Mouse (Mus musculus): ENCODE results near the gene Plxna4. TPM values are rescaled to one million over a fixed set of nuclear protein-coding genes. Genes with fewer than 3 reads are reported as not detected.

Gene Plxna4
- polyA plus RNA-seq, 1 experiment from 2014 or later, result 1.2 TPM

DNA sequence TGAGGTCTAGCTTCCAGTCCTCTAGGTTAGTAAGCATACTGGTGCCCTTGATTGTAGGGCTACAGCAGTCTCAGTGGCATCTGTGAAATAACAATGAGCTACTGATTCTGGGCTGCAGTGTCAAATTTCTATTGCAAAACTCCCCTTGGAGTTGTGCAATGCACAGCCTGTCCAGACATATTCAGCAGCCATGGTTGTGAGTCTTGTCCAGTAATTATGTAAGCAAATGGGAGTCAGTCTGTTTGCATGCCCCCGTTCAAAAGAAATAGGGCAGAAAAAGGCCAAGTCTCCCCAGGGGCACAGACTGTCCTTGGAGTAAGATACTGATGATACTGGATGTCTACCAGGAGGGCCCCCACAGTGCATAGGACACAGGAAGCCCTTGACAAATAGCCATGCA is 420.3 kb downstream of the Plxna4 start:
- Histone ChIP-seq H3K4me3 (ENCODE audit: low read length) (no peak overlapping the region), H3K27me3 (ENCODE audit: insufficient read depth, low read length) (no peaks in the 10 kb centered on the region), H3K36me3 (ENCODE audit: insufficient read depth, low read length) (no peaks in the 10 kb centered on the region), H3K4me2 (replicated peaks; ENCODE audit: low read depth, low read length) (no peak overlapping the region), H3K27ac (ENCODE audit: low read length) (no peak overlapping the region), H3K9ac (replicated peaks; ENCODE audit: low read length) (no peak overlapping the region), H3K9me3 (ENCODE audit: low read length) (no peaks in the 10 kb centered on the region), H3K4me1 (ENCODE audit: insufficient read depth, low read length) (no peaks in the 10 kb centered on the region)
- WGBS, result 49% methylated on average over 1 of the region's 1 CpGs
- ATAC-seq (ENCODE audit: low FRiP score, low TSS enrichment), result no peak

DNA sequence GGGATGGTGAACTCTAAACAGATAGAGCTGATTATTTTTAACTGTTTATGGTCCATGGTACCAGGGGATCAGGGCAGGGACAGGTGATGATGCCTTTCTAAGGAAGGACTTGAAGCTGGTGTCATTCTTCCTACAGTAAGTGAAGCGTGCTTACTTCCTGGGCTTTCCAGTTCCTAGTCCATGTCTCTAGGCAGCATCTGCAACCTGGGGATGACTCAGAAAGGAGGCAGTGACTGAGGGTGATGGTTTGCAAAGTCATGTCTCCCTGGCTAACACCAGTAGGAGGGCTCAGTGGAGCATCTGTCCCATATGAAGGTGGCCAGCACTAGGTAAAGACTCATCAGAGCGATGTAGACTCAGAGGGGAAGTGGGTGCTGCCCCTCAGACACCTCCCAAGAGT is 427.6 kb downstream of the Plxna4 start:
- no peak overlapping the region for H3K4me3 ChIP-seq (ENCODE audit: low read length)
- no peaks in the 10 kb centered on the region for H3K9me3 ChIP-seq (ENCODE audit: low read length)
- H3K4me1 ChIP-seq (ENCODE audit: insufficient read depth, low read length), result no peaks in the 10 kb centered on the region
- no peaks in the 10 kb centered on the region for H3K27me3 ChIP-seq (ENCODE audit: insufficient read depth, low read length)
- H3K36me3 ChIP-seq (ENCODE audit: insufficient read depth, low read length), result no peaks in the 10 kb centered on the region
- H3K9ac ChIP-seq (replicated peaks; ENCODE audit: low read length), result no peak overlapping the region
- no peak overlapping the region for H3K4me2 ChIP-seq (replicated peaks; ENCODE audit: low read depth, low read length)
- ATAC-seq (ENCODE audit: low FRiP score, low TSS enrichment), result no peak
- no peak overlapping the region for H3K27ac ChIP-seq (ENCODE audit: low read length)
- 84% methylated on average over 2 of the region's 2 CpGs for WGBS

- no peaks in the 10 kb centered on the region for H3K36me3 ChIP-seq (ENCODE audit: insufficient read depth, low read length)
- WGBS, result 28% methylated on average over 4 of the region's 4 CpGs
- no peak overlapping the region for H3K27ac ChIP-seq (ENCODE audit: low read length)
- no peaks in the 10 kb centered on the region for H3K27me3 ChIP-seq (ENCODE audit: insufficient read depth, low read length)
- no peaks in the 10 kb centered on the region for H3K9me3 ChIP-seq (ENCODE audit: low read length)
- no peak for ATAC-seq (ENCODE audit: low FRiP score, low TSS enrichment)
- no peak overlapping the region for H3K4me3 ChIP-seq (ENCODE audit: low read length)
- no peak overlapping the region for H3K9ac ChIP-seq (replicated peaks; ENCODE audit: low read length)
- H3K4me2 ChIP-seq (replicated peaks; ENCODE audit: low read depth, low read length), result no peak overlapping the region
- no peaks in the 10 kb centered on the region for H3K4me1 ChIP-seq (ENCODE audit: insufficient read depth, low read length)
Measured at GRCm38 (mm10) chr6:32159931-32160330, 428.1 kb downstream of the Plxna4 start.

DNA sequence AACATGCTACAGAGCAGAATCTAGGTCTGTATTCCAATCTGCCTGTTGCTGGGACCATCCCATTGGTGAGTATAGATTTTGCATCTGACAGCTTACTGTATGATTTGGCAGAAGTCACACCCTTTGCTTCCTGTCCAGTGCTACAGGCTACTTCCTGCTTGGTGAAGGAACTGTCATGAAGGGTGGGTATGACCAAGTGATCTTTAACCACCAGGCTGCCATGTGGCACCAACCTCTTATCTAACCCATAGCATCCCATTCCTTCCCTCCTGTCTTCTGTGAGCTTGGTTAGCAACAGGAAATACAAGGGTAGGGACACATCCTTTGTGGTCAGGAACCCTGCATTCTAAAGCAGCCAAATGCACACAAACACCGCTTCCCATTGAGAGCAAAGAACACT is 429.6 kb downstream of the Plxna4 start:
- H3K4me2 ChIP-seq (replicated peaks; ENCODE audit: low read depth, low read length), result no peak overlapping the region
- no peak for ATAC-seq (ENCODE audit: low FRiP score, low TSS enrichment)
- 88% methylated on average over 1 of the region's 1 CpGs for WGBS
- H3K27ac ChIP-seq (ENCODE audit: low read length), result no peak overlapping the region
- H3K36me3 ChIP-seq (ENCODE audit: insufficient read depth, low read length), result no peaks in the 10 kb centered on the region
- H3K9ac ChIP-seq (replicated peaks; ENCODE audit: low read length), result no peak overlapping the region
- no peaks in the 10 kb centered on the region for H3K4me1 ChIP-seq (ENCODE audit: insufficient read depth, low read length)
- no peaks in the 10 kb centered on the region for H3K27me3 ChIP-seq (ENCODE audit: insufficient read depth, low read length)
- H3K9me3 ChIP-seq (ENCODE audit: low read length), result no peaks in the 10 kb centered on the region
- H3K4me3 ChIP-seq (ENCODE audit: low read length), result no peak overlapping the region

DNA sequence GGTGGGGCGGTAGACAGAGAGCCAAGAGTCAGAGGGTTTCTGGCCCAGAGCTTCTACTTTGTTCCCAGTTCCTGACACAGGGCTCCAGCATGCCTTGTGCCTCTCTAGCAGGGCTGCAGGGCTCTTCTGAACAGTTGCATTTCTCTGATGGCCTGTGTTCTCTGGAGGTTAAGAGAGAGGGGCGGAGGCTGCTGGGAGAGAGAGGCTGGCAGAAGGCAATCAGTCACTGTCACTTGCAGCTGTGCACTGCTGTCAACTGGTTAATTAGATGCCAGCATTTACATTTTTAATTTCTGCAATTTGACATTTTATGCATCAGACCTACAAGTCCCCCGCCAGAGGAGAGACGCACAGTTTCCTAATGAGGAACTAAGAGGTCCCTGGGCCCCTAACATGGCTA is 434.8 kb downstream of the Plxna4 start:
- no peak overlapping the region for H3K4me2 ChIP-seq (replicated peaks; ENCODE audit: low read depth, low read length)
- 91% methylated on average over 4 of the region's 4 CpGs for WGBS
- H3K4me1 ChIP-seq (ENCODE audit: insufficient read depth, low read length), result no peaks in the 10 kb centered on the region
- H3K27me3 ChIP-seq (ENCODE audit: insufficient read depth, low read length), result no peaks in the 10 kb centered on the region
- no peaks in the 10 kb centered on the region for H3K36me3 ChIP-seq (ENCODE audit: insufficient read depth, low read length)
- H3K4me3 ChIP-seq (ENCODE audit: low read length), result no peak overlapping the region
- H3K27ac ChIP-seq (ENCODE audit: low read length), result no peak overlapping the region
- H3K9me3 ChIP-seq (ENCODE audit: low read length), result no peaks in the 10 kb centered on the region
- H3K9ac ChIP-seq (replicated peaks; ENCODE audit: low read length), result no peak overlapping the region
- no peak for ATAC-seq (ENCODE audit: low FRiP score, low TSS enrichment)

- ATAC-seq (ENCODE audit: low FRiP score, low TSS enrichment), result no peak
- no peak overlapping the region for H3K4me3 ChIP-seq (ENCODE audit: low read length)
- no peaks in the 10 kb centered on the region for H3K9me3 ChIP-seq (ENCODE audit: low read length)
- no peaks in the 10 kb centered on the region for H3K4me1 ChIP-seq (ENCODE audit: insufficient read depth, low read length)
- no peak overlapping the region for H3K27ac ChIP-seq (ENCODE audit: low read length)
- H3K36me3 ChIP-seq (ENCODE audit: insufficient read depth, low read length), result no peaks in the 10 kb centered on the region
- no peak overlapping the region for H3K9ac ChIP-seq (replicated peaks; ENCODE audit: low read length)
- H3K27me3 ChIP-seq (ENCODE audit: insufficient read depth, low read length), result no peaks in the 10 kb centered on the region
- 91% methylated on average over 4 of the region's 4 CpGs for WGBS
- H3K4me2 ChIP-seq (replicated peaks; ENCODE audit: low read depth, low read length), result no peak overlapping the region
Measured at GRCm38 (mm10) chr6:32150836-32151235, 437.2 kb downstream of the Plxna4 start.

DNA sequence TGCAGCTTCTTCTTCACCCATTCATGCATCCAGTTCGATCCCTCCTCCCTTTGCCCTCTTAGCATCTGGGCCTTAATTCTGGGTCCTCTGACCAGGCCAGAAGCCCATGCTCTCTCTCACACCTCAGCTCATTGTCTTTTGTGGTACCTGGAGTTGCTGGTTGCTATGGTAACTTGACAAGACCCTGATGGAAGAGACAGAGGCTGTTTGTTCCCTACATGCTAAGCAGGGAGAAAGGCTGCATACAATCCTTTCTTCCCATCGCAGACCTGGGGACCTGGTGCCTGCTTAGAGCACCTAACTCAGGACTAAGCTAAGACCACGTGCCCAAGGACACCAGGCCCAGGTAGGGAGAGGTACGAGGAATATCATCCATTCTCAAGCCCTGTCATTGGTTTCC is 443.2 kb downstream of the Plxna4 start:
- Histone ChIP-seq H3K9me3 (ENCODE audit: low read length) (no peaks in the 10 kb centered on the region), H3K9ac (replicated peaks; ENCODE audit: low read length) (no peak overlapping the region), H3K27ac (ENCODE audit: low read length) (no peak overlapping the region), H3K4me3 (ENCODE audit: low read length) (no peak overlapping the region), H3K4me2 (replicated peaks; ENCODE audit: low read depth, low read length) (no peak overlapping the region), H3K36me3 (ENCODE audit: insufficient read depth, low read length) (no peaks in the 10 kb centered on the region), H3K4me1 (ENCODE audit: insufficient read depth, low read length) (no peaks in the 10 kb centered on the region), H3K27me3 (ENCODE audit: insufficient read depth, low read length) (no peaks in the 10 kb centered on the region)
- 84% methylated on average over 4 of the region's 4 CpGs for WGBS
- ATAC-seq (ENCODE audit: low FRiP score, low TSS enrichment), result no peak

DNA sequence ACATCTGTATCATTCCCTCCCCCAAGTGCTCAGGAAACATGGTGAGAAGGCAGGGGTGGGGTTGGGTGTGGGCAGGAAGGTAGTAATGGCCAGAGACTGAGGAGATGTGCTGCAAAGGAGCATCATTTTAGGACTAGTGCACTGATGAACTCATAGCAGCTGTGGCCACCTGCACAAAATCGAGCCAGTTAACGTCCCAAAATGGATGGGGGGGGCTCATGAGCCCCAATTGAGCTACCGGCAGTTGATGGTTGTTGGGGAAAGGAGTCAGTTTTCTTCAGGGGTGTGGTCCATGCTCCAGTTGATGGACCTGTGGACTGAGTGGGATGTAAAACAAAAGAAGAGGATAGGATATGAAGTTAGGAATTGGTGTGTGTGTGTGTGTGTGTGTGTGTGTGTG is 448.5 kb downstream of the Plxna4 start:
- Histone ChIP-seq H3K4me1 (ENCODE audit: insufficient read depth, low read length) (no peaks in the 10 kb centered on the region), H3K27ac (ENCODE audit: low read length) (no peak overlapping the region), H3K9me3 (ENCODE audit: low read length) (no peaks in the 10 kb centered on the region), H3K36me3 (ENCODE audit: insufficient read depth, low read length) (no peaks in the 10 kb centered on the region), H3K4me3 (ENCODE audit: low read length) (no peak overlapping the region), H3K9ac (replicated peaks; ENCODE audit: low read length) (no peak overlapping the region), H3K27me3 (ENCODE audit: insufficient read depth, low read length) (no peaks in the 10 kb centered on the region), H3K4me2 (replicated peaks; ENCODE audit: low read depth, low read length) (no peak overlapping the region)
- no peak for ATAC-seq (ENCODE audit: low FRiP score, low TSS enrichment)
- WGBS, result 75% methylated on average over 3 of the region's 3 CpGs

DNA sequence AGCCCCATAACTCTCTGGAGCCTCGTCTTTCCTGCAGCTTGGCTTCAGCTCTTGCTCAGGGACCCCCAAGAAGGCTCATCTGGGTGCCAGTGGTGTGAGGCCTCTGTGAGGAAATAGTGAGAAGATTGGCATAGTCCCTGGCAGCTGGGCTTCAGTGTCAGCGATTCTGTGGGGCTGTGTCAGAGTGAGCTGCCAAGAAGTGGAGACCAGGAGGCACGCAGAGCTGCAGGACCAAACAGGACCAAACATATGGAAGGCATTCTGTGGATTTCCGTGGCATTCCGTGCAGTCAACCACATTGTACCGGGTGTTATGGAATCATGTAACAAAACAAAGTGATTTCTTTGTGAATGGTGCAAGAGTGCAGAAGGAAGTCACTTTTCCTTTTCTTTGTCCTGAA is 461.1 kb downstream of the Plxna4 start:
- no peak overlapping the region for H3K9ac ChIP-seq (replicated peaks; ENCODE audit: low read length)
- no peaks in the 10 kb centered on the region for H3K36me3 ChIP-seq (ENCODE audit: insufficient read depth, low read length)
- ATAC-seq (ENCODE audit: low FRiP score, low TSS enrichment), result no peak
- H3K4me2 ChIP-seq (replicated peaks; ENCODE audit: low read depth, low read length), result no peak overlapping the region
- H3K4me1 ChIP-seq (ENCODE audit: insufficient read depth, low read length), result no peaks in the 10 kb centered on the region
- H3K9me3 ChIP-seq (ENCODE audit: low read length), result no peaks in the 10 kb centered on the region
- no peak overlapping the region for H3K27ac ChIP-seq (ENCODE audit: low read length)
- WGBS, result 60% methylated on average over 6 of the region's 6 CpGs
- H3K27me3 ChIP-seq (ENCODE audit: insufficient read depth, low read length), result no peaks in the 10 kb centered on the region
- no peak overlapping the region for H3K4me3 ChIP-seq (ENCODE audit: low read length)

- no peaks in the 10 kb centered on the region for H3K36me3 ChIP-seq (ENCODE audit: insufficient read depth, low read length)
- H3K4me2 ChIP-seq (replicated peaks; ENCODE audit: low read depth, low read length), result no peak overlapping the region
- H3K9ac ChIP-seq (replicated peaks; ENCODE audit: low read length), result no peak overlapping the region
- no peak for ATAC-seq (ENCODE audit: low FRiP score, low TSS enrichment)
- H3K9me3 ChIP-seq (ENCODE audit: low read length), result no peaks in the 10 kb centered on the region
- H3K27ac ChIP-seq (ENCODE audit: low read length), result no peak overlapping the region
- H3K4me1 ChIP-seq (ENCODE audit: insufficient read depth, low read length), result no peaks in the 10 kb centered on the region
- H3K4me3 ChIP-seq (ENCODE audit: low read length), result no peak overlapping the region
- WGBS, result 67% methylated on average over 4 of the region's 4 CpGs
- no peaks in the 10 kb centered on the region for H3K27me3 ChIP-seq (ENCODE audit: insufficient read depth, low read length)
Measured at GRCm38 (mm10) chr6:32122584-32123265, 465.3 kb downstream of the Plxna4 start.
